In the genomic region with DNA sequence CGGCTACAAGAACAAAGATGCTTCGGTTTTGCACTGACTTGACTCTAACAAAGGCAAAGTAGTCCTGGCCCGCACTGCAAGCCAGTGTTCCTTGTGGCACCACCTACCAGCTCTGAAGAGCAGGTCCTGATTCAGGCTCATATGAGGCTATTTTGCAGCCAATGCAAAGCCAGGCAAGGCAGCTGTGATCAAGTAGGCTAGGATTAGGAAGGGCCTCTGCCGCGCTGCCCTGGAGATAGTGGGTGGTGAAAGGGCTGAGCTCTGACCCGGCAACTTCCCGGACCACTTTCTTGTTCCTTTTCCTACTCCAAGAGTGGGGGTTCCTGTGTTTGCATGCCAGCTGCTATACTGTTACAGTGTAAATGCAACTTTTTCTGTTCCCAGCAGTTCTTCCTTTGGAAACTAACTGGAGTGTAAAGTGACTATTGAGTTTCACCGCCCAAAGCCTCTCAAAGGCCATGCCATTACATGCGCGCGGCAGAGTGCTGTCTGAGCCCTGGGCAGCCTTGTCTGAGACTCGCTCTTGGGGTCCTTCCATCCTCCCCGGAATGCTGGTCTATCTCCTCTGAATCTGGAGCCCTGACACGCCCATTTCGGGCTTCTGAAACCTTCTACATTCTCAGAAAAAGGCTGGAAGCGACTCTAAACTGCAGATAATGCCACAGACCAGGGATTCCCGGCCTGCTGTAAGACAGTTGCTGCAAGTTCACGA, we compare ENCODE assay signal across 8 mouse cellular contexts. TPM values are rescaled to one million over a fixed set of nuclear protein-coding genes. Genes with fewer than 3 reads are reported as not detected.
A peak's percentile ranks its signal among the peaks of the same experiment; 100 is the strongest.
DNase-seq lines count a peak whose midpoint lies in the region; ATAC-seq and TF ChIP-seq lines count a peak whose summit lies in the region.

No protein-coding gene starts in this region.

- H3K4me3 ChIP-seq in lung, embryonic 14.5 days (ENCODE audit: low read depth, low read length): peak overlapping the region; percentile 53
- H3K4me3 ChIP-seq in embryonic facial prominence, embryonic 15.5 days (replicated peaks): peak overlapping the region; percentile 54
- H3K4me3 ChIP-seq in intestine, embryonic 16.5 days (ENCODE audit: low read length): peak overlapping the region; percentile 65
- H3K4me3 ChIP-seq in liver, embryonic 16.5 days (ENCODE audit: low read depth, low read length): peak overlapping the region; percentile 55
- peak overlapping the region; percentile 52 for H3K4me3 ChIP-seq in stomach, embryonic 15.5 days (replicated peaks)

- peak; percentile 35; the same call in 1 of the 2 replicates for ATAC-seq in lung, embryonic 14.5 days (ENCODE audit: insufficient read depth)
- no peak for ATAC-seq in embryonic facial prominence, embryonic 15.5 days (ENCODE audit: insufficient number of reproducible peaks, low FRiP score, low TSS enrichment, low read depth)
- ATAC-seq in intestine, embryonic 16.5 days: no peak
- ATAC-seq in liver, embryonic 16.5 days (ENCODE audit: low read depth): no peak
- ATAC-seq in stomach, embryonic 15.5 days (ENCODE audit: insufficient read depth, low FRiP score, low read depth): no peak
- ATAC-seq in activated CD4-positive, CD25-positive, alpha-beta regulatory T cell, adult 4 months: no peak

- H3K9ac ChIP-seq in lung, embryonic 14.5 days: no peak overlapping the region
- H3K9ac ChIP-seq in embryonic facial prominence, embryonic 15.5 days: no peak overlapping the region
- H3K9ac ChIP-seq in intestine, embryonic 16.5 days (ENCODE audit: low read depth, low read length): no peak overlapping the region
- H3K9ac ChIP-seq in liver, embryonic 16.5 days (ENCODE audit: low read depth, low read length): no peak overlapping the region
- no peak overlapping the region for H3K9ac ChIP-seq in stomach, embryonic 15.5 days

- H3K9me3 ChIP-seq in lung, embryonic 14.5 days (ENCODE audit: low read depth, low read length): no peaks in the 10 kb centered on the region
- no peaks in the 10 kb centered on the region for H3K9me3 ChIP-seq in embryonic facial prominence, embryonic 15.5 days (replicated peaks)
- H3K9me3 ChIP-seq in intestine, embryonic 16.5 days (ENCODE audit: control insufficient read depth, low read length): no peaks in the 10 kb centered on the region
- no peaks in the 10 kb centered on the region for H3K9me3 ChIP-seq in liver, embryonic 16.5 days (replicated peaks; ENCODE audit: control insufficient read depth, low read length)
- no peaks in the 10 kb centered on the region for H3K9me3 ChIP-seq in stomach, embryonic 15.5 days

- H3K4me1 ChIP-seq in lung, embryonic 14.5 days (ENCODE audit: insufficient read depth): no peaks in the 10 kb centered on the region
- H3K4me1 ChIP-seq in embryonic facial prominence, embryonic 15.5 days: peaks cover 25% of the 10 kb centered on the region
- peaks cover 15% of the 10 kb centered on the region for H3K4me1 ChIP-seq in intestine, embryonic 16.5 days (ENCODE audit: control insufficient read depth, insufficient read depth, low read length)
- peaks cover 2% of the 10 kb centered on the region for H3K4me1 ChIP-seq in liver, embryonic 16.5 days (ENCODE audit: control insufficient read depth, low read depth, low read length)
- H3K4me1 ChIP-seq in stomach, embryonic 15.5 days: peaks cover 18% of the 10 kb centered on the region

- no peak for TF ChIP-seq CTCF in lung, embryonic 14.5 days (IDR thresholded peaks at IDR 0.05; ENCODE audit: low read depth)

- H3K36me3 ChIP-seq in lung, embryonic 14.5 days (ENCODE audit: insufficient read depth): no peaks in the 10 kb centered on the region
- no peaks in the 10 kb centered on the region for H3K36me3 ChIP-seq in embryonic facial prominence, embryonic 15.5 days
- H3K36me3 ChIP-seq in intestine, embryonic 16.5 days (ENCODE audit: control insufficient read depth, insufficient read depth, low read length): no peaks in the 10 kb centered on the region
- no peaks in the 10 kb centered on the region for H3K36me3 ChIP-seq in liver, embryonic 16.5 days (ENCODE audit: control insufficient read depth, insufficient read depth)
- no peaks in the 10 kb centered on the region for H3K36me3 ChIP-seq in stomach, embryonic 15.5 days

- peaks cover 41% of the 10 kb centered on the region for H3K27me3 ChIP-seq in lung, embryonic 14.5 days (ENCODE audit: insufficient read depth, low read length)
- H3K27me3 ChIP-seq in embryonic facial prominence, embryonic 15.5 days: peaks cover 47% of the 10 kb centered on the region
- H3K27me3 ChIP-seq in intestine, embryonic 16.5 days (replicated peaks; ENCODE audit: control insufficient read depth, insufficient read depth, low read length): peaks cover 25% of the 10 kb centered on the region
- peaks cover 47% of the 10 kb centered on the region for H3K27me3 ChIP-seq in liver, embryonic 16.5 days (ENCODE audit: control insufficient read depth, insufficient read depth, low read depth, low read length)
- peaks cover 34% of the 10 kb centered on the region for H3K27me3 ChIP-seq in stomach, embryonic 15.5 days (replicated peaks)

- DNase-seq in lung, embryonic 14.5 days: peak; percentile 11
- no peak for DNase-seq in lung, postnatal 36 days
- DNase-seq in adrenal gland, postnatal 36 days: no peak

- H3K4me2 ChIP-seq in lung, embryonic 14.5 days: peak overlapping the region; percentile 99
- peak overlapping the region; percentile 99 for H3K4me2 ChIP-seq in embryonic facial prominence, embryonic 15.5 days (replicated peaks)
- peak overlapping the region; percentile 100 for H3K4me2 ChIP-seq in intestine, embryonic 16.5 days (ENCODE audit: low read depth, low read length)
- H3K4me2 ChIP-seq in liver, embryonic 16.5 days (ENCODE audit: low read depth, low read length): peak overlapping the region; percentile 76
- peak overlapping the region; percentile 100 for H3K4me2 ChIP-seq in stomach, embryonic 15.5 days

- no peak overlapping the region for H3K27ac ChIP-seq in lung, embryonic 14.5 days (ENCODE audit: low read depth)
- H3K27ac ChIP-seq in embryonic facial prominence, embryonic 15.5 days (replicated peaks): no peak overlapping the region
- no peak overlapping the region for H3K27ac ChIP-seq in intestine, embryonic 16.5 days (ENCODE audit: low read length)
- H3K27ac ChIP-seq in liver, embryonic 16.5 days (ENCODE audit: low read length): no peak overlapping the region
- H3K27ac ChIP-seq in stomach, embryonic 15.5 days: no peak overlapping the region

- 10% methylated on average over 18 of the region's 18 CpGs for WGBS in lung, embryonic 14.5 days
- WGBS in embryonic facial prominence, embryonic 15.5 days: 12% methylated on average over 18 of the region's 18 CpGs
- WGBS in intestine, embryonic 16.5 days: 25% methylated on average over 18 of the region's 18 CpGs
- 10% methylated on average over 18 of the region's 18 CpGs for WGBS in liver, embryonic 16.5 days (ENCODE audit: insufficient replicate concordance)
- WGBS in stomach, embryonic 15.5 days: 27% methylated on average over 18 of the region's 18 CpGs

RNA-seq across cellular contexts. Expression of gene C1ql3, which starts 2.2 kb away (rescaled TPM):
- not detected in 2 replicates for polyA plus RNA-seq in lung, embryonic 14.5 days (2014; fragmentation: Nextera tagmentation; extraction: Ambion mirVana)
- 2.1 TPM in 2 replicates for polyA plus RNA-seq in embryonic facial prominence, embryonic 15.5 days (2015; fragmentation: Nextera tagmentation; extraction: Ambion mirVana)
- polyA plus RNA-seq in intestine, embryonic 16.5 days (2015; fragmentation: Nextera tagmentation; extraction: Ambion mirVana): 0.27 and 0.33 TPM in 2 replicates
- polyA plus RNA-seq in liver, embryonic 16.5 days (2015; fragmentation: Nextera tagmentation; extraction: Ambion mirVana): 0.13 and 0.17 TPM in 2 replicates
- 0.26 and 0.32 TPM in 2 replicates for polyA plus RNA-seq in stomach, embryonic 15.5 days (2015; fragmentation: Nextera tagmentation; extraction: Ambion mirVana)
- total RNA-seq in adrenal gland, postnatal 36 days (2021): not detected
- not detected for polyA plus RNA-seq in activated CD4-positive, CD25-positive, alpha-beta regulatory T cell, adult 4 months (2017; shearing (Covaris generic))
